Mouse (Mus musculus) ES-E14 (cell line): ENCODE measurements around the gene Slc39a11. TPM values are rescaled to one million over a fixed set of nuclear protein-coding genes. Genes with fewer than 3 reads are reported as not detected.
"Not testable (repeated sequence)": the region's sequence is repeated elsewhere in the genome, so short reads cannot be mapped to it uniquely, and the experiment has no call there.

ENCODE experiments used
- DNase-seq: peaks from one replicate; pipeline ENCODE4 v3.0.0-alpha.2; 2013; ENCODE audit warnings: low read depth, low spot score
- H3K27ac ChIP-seq: 2 replicates; pipeline ENCODE4 v1.5.1; 2012; ENCODE audit warnings: low read depth, mild to moderate bottlenecking, low read length, moderate library complexity, mixed read lengths; ENCODE audit not compliant: poor library complexity, insufficient read depth, severe bottlenecking
- H3K36me3 ChIP-seq: 2 replicates; pipeline ENCODE4 v1.6.1; 2012; ENCODE audit warnings: mild to moderate bottlenecking, low read length, moderate library complexity, mixed read lengths; ENCODE audit not compliant: control insufficient read depth, poor library complexity, insufficient read depth, severe bottlenecking
- H3K4me1 ChIP-seq, 2 experiments: fragments of 150-350 bp in 1 of 2; sonication (generic) in 1 of 2; 2 replicates each; pipeline ENCODE4 v1.6.1; 2012; ENCODE audit warnings: low read length in 2 of 2, mild to moderate bottlenecking in 1 of 2, mixed read lengths in 1 of 2; ENCODE audit not compliant: control insufficient read depth in 2 of 2, insufficient read depth in 2 of 2, poor library complexity in 1 of 2
- H3K4me3 ChIP-seq, 2 experiments: fragments of 150-350 bp in 1 of 2; sonication (generic) in 1 of 2; 2 replicates each; pipeline ENCODE4 v1.5.1; 2012; ENCODE audit warnings: low read length in 2 of 2, low read depth in 1 of 2, mild to moderate bottlenecking in 1 of 2, mixed read lengths in 1 of 2; ENCODE audit not compliant: insufficient read depth in 1 of 2, poor library complexity in 1 of 2, severe bottlenecking in 1 of 2
- H3K9ac ChIP-seq: 2 replicates; pipeline ENCODE4 v1.6.1; 2012; ENCODE audit warnings: low read depth, mild to moderate bottlenecking, low read length, mixed read lengths; ENCODE audit not compliant: poor library complexity, insufficient read depth, severe bottlenecking
- H3K9me3 ChIP-seq: fragments of 150-350 bp; sonication (generic); 2 replicates; pipeline ENCODE4 v1.6.1; 2012; ENCODE audit warnings: low read depth, mild to moderate bottlenecking, low read length; ENCODE audit not compliant: control insufficient read depth, insufficient read depth
- CHD2 ChIP-seq: IDR thresholded peaks from 2 replicates; pipeline ENCODE4 v1.6.1; 2014; ENCODE audit warnings: mild to moderate bottlenecking, low read depth, low read length, inconsistent platforms
- HCFC1 ChIP-seq: IDR thresholded peaks from 2 replicates; pipeline ENCODE4 v1.6.1; 2012; ENCODE audit warnings: low read length, inconsistent platforms, borderline replicate concordance; ENCODE audit not compliant: insufficient read depth
- MAFK ChIP-seq: IDR thresholded peaks from 2 replicates; pipeline ENCODE4 v1.6.1; 2014; ENCODE audit warnings: mild to moderate bottlenecking, low read depth, low read length, inconsistent platforms; ENCODE audit not compliant: insufficient read depth
- ZC3H11A ChIP-seq: IDR thresholded peaks from 2 replicates; pipeline ENCODE4 v1.6.1; 2012; ENCODE audit warnings: low read depth, mild to moderate bottlenecking, inconsistent platforms, low read length, borderline replicate concordance
- ZNF384 ChIP-seq: IDR thresholded peaks from 2 replicates; pipeline ENCODE4 v1.6.1; 2012; ENCODE audit warnings: low read depth, low read length, inconsistent platforms
- in situ Hi-C, 2 experiments: fragments of 600-800 bp; cut with MboI; formaldehyde crosslinking; loops; one replicate each; pipeline ENCODE4 v1.15.1; 2025; ENCODE audit warnings: low sequenced_read_pairs in 2 of 2, inconsistent platforms in 1 of 2; ENCODE audit not compliant: unreplicated experiment in 2 of 2
- total RNA-seq: library from RNA; depleted of rRNA; stranded (reverse); fragments of 300-350 nt; gene quantifications from 2 replicates; pipeline ENCODE4 v1.2.3, GENCODE M21; 2012

Slc39a11 gene
- total RNA-seq, 1 experiment, result 17.0 TPM

GRCm38 (mm10) chr11:113666205-113666604, 16.3 kb upstream of the Slc39a11 start:
- H3K4me1 ChIP-seq, result peaks cover 0 to 4% of the 10 kb centered on the region in 2 experiments; a peak in 1 of 4 replicates
- H3K36me3 ChIP-seq, result peaks cover 25% of the 10 kb centered on the region
- H3K27ac ChIP-seq, result no peak overlapping the region
- no peaks in the 10 kb centered on the region for H3K9me3 ChIP-seq
- TF ChIP-seq ZNF384 (no peak), MAFK (no peak)
- no peak for DNase-seq
- no peak overlapping the region for H3K4me3 ChIP-seq
- in situ Hi-C loops, result no loop called here
- H3K9ac ChIP-seq, result no peak overlapping the region

DNA sequence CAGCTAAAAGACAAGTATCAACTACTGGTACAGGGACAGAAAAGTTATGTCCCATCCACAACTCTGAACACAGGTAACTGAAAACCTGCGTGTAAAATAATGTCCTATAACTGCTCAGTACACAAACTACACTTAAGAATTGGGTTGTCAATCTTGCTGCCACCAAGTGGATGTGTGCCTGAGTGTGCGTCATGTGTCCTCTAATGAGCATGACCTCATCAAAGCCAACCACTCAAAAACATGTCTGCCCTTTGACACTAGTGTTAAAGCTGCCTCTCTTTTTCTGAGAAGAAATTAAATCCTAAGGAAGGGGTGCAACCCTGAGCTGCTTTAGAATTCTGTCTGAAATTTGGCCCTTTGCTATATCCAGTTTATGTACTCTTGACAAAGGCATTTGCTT, 14.4 kb upstream of the Slc39a11 start:
- H3K27ac ChIP-seq, result no peak overlapping the region
- no peak for DNase-seq

GRCm38 (mm10) chr11:113661835-113662351, 12.0 kb upstream of the Slc39a11 start:
- Histone ChIP-seq H3K27ac (no peak overlapping the region), H3K4me3 (no peak overlapping the region), H3K9me3 (no peaks in the 10 kb centered on the region), H3K36me3 (peaks cover 45% of the 10 kb centered on the region), H3K4me1 (peaks cover 2 to 8% of the 10 kb centered on the region in 2 experiments; a peak in 2 of 4 replicates), H3K9ac (no peak overlapping the region)
- TF ChIP-seq HCFC1, result no peak
- TF ChIP-seq ZC3H11A, result no peak
- TF ChIP-seq ZNF384, result no peak
- TF ChIP-seq CHD2, result no peak
- no peak for TF ChIP-seq MAFK
- in situ Hi-C loops, result no loop called here
- DNase-seq, result no peak

More for the DNA sequence above, 14.4 kb upstream of the Slc39a11 start:
- no peak for TF ChIP-seq HCFC1
- no peak for TF ChIP-seq MAFK
- TF ChIP-seq CHD2, result no peak
- no peak for TF ChIP-seq ZC3H11A
- TF ChIP-seq ZNF384, result no peak
- Histone ChIP-seq H3K4me3 (no peak overlapping the region), H3K4me1 (peaks cover under 1 to 4% of the 10 kb centered on the region in 2 experiments; a peak in 2 of 4 replicates), H3K36me3 (peaks cover 29% of the 10 kb centered on the region), H3K9ac (no peak overlapping the region), H3K9me3 (no peaks in the 10 kb centered on the region)
- in situ Hi-C loops, result no loop called here

GRCm38 (mm10) chr11:113660940-113661339, 11.1 kb upstream of the Slc39a11 start:
- H3K27ac ChIP-seq, result no peak overlapping the region
- peaks cover 2 to 4% of the 10 kb centered on the region in 2 experiments; a peak in 2 of 4 replicates for H3K4me1 ChIP-seq
- H3K9ac ChIP-seq, result no peak overlapping the region
- no peak for DNase-seq
- H3K4me3 ChIP-seq, result no peak overlapping the region
- in situ Hi-C loops, result no loop called here
- peaks cover 54% of the 10 kb centered on the region for H3K36me3 ChIP-seq
- TF ChIP-seq CHD2 (no peak), HCFC1 (no peak), ZC3H11A (no peak), MAFK (no peak), ZNF384 (no peak)
- H3K9me3 ChIP-seq, result no peaks in the 10 kb centered on the region

DNA sequence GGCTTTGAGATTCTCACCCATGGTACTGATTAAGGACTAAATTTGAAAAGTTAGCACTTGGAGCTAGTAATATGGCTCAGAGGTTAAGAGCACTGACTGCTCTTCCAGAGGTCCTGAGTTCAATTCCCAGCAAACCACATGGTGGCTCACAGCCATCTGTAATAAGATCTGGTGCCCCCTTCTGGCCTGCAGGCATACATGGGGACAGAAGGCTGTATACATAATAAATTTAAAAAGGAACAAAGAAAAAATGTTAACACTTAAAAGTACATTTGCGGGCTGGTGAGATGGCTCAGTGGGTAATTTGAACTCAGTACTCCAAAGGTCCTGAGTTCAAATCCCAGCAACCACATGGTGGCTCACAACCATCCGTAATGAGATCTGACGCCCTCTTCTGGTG, 10.3 kb upstream of the Slc39a11 start:
- H3K4me3 ChIP-seq, DNase-seq, H3K4me1 ChIP-seq, in situ Hi-C loops, H3K9ac ChIP-seq, H3K9me3 ChIP-seq, H3K27ac ChIP-seq: not testable (repeated sequence)
- H3K36me3 ChIP-seq, result peaks cover 60% of the 10 kb centered on the region
